Mouse (Mus musculus) embryo, embryonic 9.5 days (tissue): ENCODE measurements at regions not wholly inside any gene's neighbourhood (a gene's known extent, or its start where the extent isn't known, plus 50 kb on each side); places are given as distances from the start of the nearest gene placed in this dataset.

Experiments
- DNase-seq: peaks from one replicate; pipeline ENCODE4 v3.0.0-alpha.2; 2017; ENCODE audit errors: extremely low spot score

DNA sequence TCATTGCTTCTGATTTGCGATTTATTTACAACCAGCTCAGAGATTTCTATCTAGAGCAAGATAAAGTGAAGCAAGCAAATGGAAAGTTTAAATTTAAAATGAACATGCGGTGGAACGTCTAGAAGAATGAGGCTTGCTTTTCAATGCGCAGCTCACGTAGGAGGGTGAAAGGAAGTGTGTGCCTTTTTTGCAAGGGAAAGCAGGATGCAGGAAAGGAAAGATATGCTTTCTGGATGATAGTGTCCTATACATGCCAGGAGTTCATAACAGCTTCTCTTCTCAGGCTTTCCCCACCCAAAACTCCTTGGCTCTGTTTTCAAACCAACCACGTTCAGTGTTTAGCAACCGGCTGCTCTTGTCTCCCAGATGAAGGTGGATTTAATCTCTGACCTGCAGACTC, 132.9 kb upstream of the Nlgn1 start:
- DNase-seq, result no peak

DNA sequence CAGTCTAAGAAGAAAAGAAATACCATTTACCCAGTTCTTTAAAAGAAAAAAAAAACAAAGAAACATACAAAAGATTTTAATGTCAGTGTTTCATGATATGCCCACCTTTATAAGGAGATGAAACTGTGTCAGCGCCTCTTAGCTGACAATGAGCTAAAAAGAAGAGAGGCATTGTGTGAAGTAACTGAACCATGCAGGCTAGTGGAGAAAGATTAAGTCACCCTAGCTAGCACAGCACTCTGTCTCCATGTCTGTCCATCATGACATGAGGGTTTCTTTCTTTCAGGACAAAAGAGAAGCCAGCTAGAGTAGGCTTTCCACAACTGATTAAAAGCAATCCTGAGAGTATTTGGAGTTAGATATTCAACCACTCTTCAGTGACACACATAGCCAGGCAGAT, 122.7 kb upstream of the Nlgn1 start:
- peak; percentile 7 for DNase-seq

DNA sequence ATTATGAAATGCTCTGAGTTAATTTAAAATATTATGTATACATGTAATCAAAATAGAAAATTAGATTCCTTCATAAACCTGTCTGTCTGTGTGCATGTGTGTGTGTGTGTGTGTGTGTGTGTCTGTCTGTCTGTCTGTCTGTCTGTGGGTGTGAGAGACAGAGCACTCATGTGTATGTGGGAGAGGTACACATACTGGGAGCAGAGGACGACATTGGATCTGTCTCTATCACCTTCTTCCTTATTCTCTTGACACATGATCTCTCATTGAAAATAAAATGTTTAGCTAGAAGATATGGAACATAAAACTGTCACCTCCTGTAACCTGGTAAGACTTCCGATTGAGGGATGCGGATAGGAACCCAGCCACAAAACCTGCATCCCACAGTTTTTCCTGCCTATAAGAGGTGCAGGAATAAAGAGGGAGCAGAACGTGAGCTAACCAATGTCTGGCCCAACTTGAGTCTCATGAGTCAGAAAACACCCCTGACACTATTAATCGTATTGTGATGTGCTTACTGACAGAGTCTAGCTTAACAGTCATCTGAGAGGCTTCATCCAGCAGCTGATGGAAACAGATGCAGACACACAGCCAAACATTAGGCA, 105.6 kb upstream of the Nlgn1 start:
- DNase-seq, result no peak
